Mouse (Mus musculus): ENCODE results near the gene Tnrc6b.
"Not testable (repeated sequence)": the region's sequence is repeated elsewhere in the genome, so short reads cannot be mapped to it uniquely, and the experiment has no call there.

Tnrc6b gene

DNA sequence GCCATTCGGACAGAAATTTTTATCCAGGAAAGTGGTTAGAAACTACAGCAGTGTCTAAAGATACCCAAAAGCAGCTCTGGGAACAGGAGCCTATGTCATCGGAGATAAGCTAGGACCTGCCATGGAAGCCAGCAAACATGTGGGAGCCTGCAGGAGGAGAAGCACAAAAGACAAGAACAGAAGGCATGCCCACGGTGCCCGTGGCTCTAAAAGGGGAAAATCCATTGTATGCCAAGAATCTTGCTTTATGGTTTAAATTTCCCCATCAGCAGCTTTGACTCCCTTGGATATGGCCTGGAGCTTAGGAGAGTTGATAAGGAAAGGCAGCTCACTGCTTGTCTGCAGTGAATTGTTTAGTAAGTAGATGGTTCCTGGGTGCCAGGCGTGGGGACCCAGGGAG lies 8.2 kb upstream of the Tnrc6b start:
- no peak for DNase-seq

DNA sequence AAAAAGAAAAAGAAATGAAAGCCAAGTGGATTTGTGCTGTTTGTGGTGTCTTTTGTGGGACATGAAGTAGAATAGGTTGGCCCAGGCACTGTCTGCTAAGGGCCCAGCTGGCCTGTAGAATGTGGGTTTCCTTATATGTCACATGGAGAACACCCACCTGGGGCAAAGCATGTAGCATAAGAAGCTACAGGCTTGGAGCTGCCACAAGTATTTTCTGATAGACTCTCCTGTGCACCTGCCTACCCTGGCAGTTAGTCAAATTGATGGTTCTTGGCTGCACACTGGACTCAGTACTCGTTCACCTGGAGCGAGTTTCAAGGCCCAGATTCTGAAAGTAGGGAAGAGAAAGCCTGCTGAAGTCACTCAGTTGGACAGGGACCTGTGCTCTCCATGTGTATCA lies 7.6 kb upstream of the Tnrc6b start:
- no peak for DNase-seq

DNA sequence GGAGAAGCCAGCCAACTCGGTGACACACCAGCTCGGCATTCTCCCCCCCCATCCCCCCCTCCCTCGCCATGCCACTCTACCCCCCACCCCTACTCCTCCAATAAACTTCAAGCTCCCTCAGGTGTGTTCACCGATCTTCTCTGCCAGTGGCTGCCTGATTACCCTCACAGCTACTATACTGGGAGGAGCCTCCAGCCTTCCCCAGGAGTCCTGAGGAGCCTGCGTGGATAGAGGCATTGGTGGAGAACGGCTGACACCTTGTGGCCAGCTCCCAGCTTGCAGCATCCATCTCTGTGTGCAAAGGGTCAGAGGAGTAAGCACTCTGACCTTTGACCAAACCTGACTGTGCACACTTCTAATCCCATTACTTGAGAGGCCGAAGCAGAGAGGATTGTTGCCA lies 6.8 kb upstream of the Tnrc6b start:
- DNase-seq, result peak; percentile 80

DNA sequence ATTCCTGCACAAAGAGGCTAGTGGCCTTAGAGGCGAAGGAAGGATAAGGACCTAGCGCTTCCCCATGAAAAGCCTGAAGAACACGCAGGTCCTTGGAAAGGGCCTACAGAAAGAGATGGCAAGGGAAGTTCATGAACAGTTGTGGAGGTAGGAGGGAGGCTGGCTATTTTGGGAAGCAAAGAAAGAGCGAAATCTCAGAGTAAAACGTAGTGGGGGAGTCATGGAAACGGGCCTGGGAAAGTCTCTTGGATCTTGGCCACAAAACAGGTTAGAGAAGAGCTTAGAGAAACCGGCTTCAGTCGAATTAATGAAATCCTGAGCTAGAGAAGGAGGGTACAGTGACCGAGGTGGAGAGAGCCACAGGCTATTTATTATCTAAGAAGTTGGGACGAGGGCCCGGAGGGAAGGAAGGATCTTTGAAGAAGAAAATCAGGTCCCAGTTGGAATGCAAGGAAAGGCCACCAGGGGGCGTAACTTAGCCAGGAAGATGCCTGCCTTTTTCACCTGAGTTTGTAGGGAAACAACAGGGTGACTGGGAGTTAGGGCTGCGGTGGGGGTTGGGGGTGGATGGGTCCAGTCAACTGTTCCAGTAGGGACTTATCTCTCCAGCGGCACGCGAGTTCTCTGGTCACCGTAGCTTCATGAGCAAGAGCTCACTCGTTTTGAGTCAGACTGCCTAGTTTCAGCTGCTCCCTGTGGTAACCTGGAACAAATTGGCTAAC lies 5.1 kb upstream of the Tnrc6b start:
- peak; percentile 83 for DNase-seq

DNA sequence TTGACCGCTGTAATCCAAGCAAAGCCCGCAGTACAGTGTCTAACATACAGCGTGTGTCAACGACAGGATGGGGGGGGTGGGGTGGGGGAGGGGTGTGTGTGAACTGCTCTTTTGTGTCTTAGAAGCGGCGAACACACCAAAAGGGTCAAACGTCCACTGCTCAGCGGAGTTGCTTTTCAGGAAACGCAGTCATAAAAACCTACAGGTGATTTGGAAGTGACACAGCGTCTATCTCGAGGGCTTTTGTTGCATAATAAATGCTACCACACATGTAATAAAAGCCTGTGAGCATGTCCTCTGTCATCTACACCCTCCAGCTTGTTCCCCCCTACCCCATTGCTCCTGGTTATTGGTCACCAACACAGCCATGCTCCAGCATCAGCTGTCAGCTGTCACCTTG lies 4.5 kb upstream of the Tnrc6b start:
- no peak for DNase-seq

DNA sequence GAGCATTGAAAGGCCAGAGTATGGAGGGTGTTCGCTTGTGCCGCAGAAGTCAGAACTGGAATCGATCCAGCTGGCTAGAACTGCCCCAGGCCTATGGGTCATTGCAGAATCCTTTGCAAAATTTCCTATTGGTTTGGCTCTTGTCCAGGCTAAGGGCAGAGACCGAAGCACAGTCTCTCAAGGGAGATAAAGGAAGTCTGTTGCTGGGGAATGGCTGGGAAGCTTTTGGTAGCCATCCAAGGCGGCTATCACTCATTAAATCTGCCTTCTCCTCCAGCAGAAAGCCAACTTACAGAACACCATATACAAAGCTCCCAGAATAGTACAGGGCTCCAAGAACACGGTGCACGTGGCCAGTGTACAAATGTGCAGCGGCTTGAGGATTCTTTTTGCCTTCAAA lies 4.0 kb upstream of the Tnrc6b start:
- DNase-seq, result peak; percentile 25

DNA sequence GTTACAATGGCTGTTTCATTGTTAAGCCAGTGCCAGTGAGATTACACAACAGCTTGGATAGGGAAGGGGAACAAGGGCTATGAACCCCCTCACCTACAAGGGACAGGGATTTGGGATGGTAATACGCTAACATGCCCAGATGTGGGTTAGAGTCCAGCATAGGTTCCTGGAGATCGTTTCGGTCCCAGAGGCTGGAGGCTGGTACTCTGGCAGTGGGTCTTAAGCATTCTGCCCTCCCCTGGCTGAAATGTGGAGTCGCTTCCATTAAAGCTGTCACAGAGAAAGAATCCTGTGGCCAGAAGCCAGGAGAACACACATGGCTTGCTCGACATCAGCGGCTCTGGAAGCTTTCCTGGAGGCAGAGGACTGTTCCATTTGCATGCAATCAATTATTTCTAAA lies 1.5 kb upstream of the Tnrc6b start:
- DNase-seq, result no peak

DNA sequence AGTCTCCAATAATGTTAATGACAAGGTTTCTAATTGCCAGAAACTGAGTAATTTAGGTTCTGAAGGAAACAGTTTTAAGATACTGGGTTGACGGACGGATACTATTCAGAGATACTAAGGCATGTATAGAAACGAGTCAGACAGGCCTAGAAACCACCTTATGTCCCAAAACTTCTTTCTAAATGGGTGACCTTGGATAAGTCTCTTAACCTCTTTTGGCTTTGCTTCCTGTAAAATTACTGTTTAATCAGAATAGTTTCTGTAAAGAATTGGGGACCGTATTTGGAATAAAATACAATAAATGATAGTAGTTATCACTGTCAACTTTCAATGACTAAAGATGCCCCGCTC lies 881 bp upstream of the Tnrc6b start:
- no peak for DNase-seq

DNA sequence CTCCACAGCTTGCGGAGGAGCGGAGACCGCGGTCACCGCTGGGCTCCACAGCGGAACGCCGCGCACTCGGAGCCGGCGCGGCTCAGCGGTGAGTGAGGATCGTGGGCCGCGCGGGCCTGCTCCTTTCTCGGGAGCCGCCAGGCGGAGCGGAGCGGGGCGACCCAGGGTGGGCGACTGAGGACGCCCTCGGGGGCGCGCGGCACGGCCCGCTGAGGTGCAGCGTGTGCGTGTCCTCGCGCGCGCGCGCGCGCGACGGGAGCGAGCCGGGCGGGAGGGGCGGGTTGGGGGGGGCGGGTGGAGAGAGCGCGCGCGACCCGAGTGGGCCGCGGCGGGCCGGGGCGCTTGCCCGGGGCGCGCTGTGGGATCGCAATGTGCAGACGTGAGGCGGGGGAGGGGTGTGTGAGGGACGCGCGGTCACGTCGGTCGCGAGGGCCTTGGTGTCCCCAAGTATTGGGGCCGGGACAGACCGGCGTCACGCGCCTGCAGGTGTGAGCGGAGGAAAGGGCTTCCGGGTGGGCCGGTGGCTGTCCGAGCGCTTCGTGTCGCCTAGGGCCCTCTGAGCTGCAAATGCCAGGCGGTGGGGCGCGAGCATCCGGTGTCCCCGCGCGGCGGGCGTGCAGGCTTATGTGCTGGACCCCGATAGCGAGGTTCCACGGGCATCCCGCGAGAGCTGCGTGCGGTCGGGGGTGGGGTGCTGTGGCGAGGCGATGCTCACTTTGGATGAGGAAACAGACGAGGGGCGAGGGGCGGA lies 463 bp downstream of the Tnrc6b start:
- peak; percentile 54 for DNase-seq

DNA sequence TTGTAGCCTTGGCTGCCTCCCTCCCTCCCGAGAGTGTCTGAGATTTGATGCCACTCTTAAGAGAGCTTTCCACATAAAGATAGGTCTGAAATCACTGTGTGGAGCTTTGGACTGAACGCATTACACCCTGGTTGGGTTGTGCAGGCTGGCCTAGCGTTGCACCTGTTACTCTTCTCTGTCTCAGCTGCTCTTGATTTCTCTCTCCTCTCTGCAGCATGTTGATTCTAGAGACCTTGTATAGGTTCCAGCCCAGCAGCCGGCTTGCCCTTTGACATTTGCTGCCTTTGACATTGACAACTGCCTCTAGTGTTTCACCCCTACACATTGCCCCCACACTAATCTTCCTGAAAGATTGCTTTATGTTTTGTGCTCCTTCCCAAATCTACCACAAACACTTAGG lies 3.2 kb downstream of the Tnrc6b start:
- no peak for DNase-seq

DNA sequence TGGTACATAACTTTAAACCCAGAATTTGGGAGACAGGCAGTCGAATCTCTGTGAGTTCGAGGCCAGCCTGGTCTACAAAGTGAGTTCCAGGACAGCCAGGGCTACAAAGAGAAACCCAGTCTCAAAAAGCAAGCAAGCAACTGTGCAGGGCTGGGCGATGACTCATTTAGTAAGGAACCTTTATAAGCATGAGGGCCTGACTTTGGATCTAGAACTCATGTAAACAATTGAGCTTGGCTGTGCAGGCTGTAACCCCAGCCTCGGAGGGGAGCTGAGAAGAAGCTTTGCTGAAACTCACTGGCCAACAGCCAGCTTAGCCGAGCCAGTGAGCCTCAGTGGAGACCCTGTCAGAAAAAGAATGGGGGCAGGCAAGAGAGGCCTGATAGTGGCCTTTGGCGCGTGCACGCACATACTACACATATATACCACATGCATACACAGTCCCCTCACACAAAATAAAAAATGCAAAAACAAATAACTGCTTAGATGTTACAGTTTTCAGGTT lies 5.6 kb downstream of the Tnrc6b start:
- DNase-seq, result no peak

DNA sequence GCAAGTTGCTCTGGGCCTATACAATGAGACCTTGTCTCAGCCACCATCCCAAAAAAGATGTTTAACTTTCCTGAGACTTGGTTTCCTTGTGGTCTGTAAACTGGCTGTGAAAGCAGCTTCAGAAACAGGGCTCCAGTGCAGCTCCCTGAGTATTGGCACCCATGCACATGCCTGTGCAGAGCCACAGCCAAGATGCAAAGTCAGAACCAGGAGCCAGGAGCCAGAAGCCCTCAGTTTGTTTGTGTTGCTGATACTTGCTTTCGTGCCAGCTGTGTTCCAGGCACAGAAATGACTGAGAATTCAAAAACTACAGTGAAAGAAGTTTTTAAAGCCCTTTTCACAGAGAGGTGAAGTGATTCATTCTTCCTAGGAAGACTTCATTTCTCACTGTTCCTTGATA lies 6.3 kb downstream of the Tnrc6b start:
- no peak for DNase-seq

DNA sequence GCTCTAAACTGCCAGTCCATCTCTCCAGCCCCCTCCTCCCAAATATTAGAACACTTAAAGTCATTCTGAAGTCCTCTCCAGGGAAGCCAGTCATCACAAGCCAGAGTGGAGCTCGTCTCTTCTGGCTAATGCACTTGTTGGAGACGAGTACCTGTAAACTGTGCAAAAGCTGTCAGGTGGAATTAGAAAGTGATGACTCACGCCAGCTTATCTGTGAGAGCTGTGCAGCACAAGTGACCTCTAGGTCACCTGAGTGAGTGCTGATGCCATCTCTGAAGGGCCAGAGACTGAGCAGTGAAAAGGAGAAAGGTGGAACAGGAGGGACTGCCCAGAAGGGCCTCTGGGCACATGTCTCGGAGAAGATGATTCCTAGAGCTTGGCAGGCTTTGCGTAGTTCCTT lies 9.1 kb downstream of the Tnrc6b start:
- no peak for DNase-seq

DNA sequence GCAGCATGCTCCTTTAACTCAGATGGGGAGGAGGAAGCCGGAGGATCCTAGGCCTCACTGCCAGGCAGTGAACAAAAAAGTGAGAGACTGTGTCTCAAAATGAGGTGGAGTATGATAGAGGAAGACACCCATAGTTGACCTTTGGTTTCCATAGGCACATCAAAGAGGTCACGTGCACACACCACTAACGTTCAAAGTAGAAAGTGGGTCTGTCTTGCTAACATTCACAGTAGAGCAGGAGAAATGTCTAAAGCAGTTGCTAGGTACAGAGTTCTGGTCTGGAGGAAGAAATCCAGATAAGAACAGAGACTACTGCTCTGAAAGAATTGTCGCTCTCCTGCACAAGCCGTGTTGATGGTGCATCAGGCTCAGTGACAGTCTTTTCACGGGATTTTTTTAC lies 10.7 kb downstream of the Tnrc6b start:
- no peak for DNase-seq

DNA sequence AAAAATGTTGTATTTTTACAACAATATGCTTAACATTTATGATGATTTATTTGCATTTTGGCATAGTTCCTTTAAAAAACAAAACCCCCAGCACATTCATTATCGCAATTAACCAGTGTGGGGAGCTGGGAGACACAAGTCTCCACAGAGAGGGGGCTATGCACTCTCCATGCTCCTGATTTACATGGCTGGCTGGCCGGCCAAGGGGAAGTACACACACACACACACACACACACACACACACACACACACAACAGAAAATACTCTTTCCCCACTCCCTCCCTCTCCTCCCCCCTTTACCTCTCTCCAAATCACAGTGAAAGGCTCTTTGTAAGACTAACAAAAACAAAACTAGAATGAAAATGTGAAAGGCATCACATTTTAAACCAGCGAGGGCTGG lies 11.3 kb downstream of the Tnrc6b start:
- DNase-seq, result no peak

DNA sequence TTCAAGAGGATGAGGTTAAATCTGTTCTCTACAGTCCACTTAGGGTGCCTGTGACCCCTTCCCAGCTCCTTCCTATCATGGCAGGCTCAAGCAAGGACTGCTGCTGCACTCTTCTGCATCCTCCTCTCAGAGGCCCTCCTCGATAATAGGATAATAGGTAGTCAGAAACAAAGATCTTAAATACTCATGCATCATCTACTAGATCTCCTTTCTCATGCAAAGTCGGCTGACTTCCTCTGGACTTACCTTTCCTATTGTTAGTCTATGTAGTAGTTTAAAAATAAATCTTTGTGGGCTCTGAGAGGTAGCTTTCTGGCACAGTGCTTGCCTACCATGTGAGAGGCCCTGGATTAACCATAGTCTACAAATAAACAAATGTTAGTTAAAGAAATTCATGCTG lies 18.4 kb downstream of the Tnrc6b start:
- DNase-seq, result no peak

DNA sequence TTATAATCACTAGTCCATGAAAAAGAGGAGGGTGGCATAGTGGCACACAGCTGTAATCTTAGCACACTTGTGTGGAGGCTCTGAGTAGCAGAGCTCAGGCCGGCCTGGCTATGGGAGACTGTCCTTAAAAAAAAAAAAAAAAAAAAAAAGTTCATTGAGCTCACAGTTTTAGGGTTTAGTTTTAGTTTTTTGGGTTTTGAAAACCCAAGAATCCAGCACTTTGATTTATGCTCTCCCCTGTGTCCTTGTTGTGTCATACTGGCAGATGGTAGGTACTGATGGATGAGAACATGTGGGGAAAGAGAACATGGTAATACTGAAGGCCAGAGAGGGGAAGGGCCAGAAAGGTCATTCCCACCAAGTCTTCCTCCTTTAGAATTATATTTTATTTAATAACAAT lies 19.9 kb downstream of the Tnrc6b start:
- DNase-seq, result no peak

DNA sequence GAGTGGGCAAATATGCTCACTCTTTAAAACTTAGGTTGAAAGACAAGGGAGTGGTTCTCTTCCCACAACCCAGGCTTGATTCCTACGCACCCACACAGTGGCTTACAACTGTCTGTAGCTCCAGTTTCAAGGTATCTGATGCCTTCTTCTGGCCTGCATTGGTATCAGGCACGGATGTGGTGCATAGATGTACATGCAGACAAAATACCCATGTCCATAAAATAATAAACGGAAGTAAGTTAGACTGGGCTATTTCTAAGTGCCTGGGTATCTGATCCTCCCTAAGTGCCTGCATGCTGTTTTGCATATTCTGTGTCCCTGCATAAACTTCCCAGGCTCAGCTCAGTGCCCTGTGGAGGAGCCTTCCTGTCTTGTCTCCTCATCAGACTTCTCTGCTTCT lies 20.4 kb downstream of the Tnrc6b start:
- no peak for DNase-seq

DNA sequence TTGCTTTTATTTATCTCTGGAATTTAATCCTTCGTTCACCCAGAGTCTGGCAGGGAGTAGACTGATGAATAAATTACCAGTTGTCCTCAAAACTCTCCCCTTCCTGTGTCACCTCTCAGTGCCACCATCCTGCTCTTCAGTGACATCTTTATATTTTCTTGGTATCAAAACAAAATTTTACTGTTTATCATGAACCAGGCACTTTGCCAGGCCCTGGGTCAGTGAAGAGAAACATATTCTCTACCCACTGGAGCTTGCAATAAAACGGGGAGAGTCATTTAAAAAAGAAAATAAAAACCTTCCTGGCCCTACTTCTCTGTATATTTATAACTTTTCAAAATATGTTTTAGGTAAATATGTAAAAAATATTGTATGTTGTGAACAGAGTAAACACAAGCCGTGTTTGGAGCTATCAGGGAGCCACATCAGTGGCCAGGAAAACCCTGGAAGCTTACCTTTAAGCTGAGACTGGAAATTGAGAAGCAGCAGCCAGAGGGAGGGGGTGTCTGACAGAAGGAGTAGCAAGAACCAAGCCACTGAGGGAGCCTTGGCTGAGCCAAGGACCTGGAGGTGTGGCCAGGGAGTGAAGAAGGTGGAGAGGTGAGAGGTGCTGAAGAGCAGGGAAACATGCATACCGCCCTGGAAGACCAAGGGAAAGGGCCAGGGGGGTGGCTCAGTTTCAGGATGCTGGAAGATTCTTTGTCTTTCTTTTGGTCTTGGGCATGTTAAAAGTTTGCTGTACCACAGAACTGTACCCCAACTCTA lies 21.3 kb downstream of the Tnrc6b start:
- no peak for DNase-seq

DNA sequence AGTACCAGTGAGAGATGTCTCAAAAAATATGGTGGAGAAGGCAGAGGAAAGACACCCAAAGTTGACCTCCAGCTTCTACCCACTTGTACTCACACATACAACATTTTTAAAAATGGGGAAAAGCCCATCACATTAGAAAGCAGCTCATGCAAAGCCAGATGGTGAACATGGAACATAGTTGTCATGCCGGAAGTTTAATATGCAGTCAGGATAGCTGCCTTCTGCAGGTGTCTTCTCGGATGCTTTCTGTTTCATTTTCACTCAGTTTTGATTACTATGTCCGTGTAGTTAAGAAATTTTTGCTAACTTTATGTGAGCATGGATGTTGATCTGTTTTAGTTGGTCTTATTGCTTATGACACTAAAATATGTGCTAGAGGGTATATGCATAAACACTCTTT lies 24.2 kb downstream of the Tnrc6b start:
- DNase-seq, result no peak

DNA sequence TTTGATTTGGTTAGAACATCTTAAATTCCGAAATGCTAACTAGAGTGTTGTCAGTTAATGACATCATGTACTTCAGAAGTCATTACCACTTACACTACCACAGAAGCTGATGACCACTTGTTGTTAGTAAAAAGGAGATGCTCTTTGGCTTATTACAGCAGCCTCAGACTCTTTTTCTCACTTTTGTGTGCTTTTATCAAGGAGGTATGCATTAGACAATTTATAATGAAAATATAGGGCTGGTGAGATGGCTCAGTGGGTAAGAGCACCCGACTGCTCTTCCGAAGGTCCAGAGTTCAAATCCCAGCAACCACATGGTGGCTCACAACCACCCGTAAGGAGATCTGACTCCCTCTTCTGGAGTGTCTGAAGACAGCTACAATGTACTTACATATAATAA lies 24.6 kb downstream of the Tnrc6b start:
- not testable (repeated sequence) for DNase-seq

DNA sequence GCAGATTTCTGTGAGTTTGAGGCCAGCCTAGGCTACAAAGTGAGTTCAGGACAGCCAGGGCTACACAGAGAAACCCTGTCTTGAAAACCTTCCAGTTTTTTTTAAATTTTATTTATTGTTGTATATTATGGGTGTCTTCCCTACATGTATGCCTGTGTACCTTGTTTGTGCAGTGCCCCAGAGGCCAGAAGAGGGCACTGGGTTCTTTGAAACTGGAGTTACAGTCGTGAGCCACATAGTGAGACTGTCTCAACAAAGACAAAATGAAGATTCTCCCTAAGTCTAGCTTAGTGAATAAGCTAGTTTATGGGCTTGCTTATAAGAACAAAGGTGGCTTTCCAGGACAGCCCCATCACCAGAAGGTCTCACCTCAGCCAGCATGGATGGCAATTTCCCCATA lies 25.4 kb downstream of the Tnrc6b start:
- no peak for DNase-seq

DNA sequence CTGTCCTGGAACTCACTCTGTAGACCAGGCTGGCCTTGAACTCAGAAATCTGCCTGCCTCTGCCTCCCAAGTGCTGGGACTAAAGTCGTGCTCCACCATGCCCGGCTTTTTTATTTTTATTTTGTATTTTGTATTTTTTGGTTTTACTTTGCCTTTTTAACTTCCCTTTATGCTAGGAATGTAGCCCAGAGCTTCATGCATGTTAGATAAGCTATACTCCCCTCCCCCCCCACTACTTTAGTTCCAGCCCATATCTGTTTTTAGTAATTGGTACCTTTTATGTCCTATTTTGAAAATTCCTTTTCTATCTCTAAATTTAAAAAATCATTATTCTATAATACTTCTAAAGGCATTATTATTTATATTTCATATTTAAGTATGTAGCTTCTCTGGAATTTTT lies 27.1 kb downstream of the Tnrc6b start:
- DNase-seq, result no peak

DNA sequence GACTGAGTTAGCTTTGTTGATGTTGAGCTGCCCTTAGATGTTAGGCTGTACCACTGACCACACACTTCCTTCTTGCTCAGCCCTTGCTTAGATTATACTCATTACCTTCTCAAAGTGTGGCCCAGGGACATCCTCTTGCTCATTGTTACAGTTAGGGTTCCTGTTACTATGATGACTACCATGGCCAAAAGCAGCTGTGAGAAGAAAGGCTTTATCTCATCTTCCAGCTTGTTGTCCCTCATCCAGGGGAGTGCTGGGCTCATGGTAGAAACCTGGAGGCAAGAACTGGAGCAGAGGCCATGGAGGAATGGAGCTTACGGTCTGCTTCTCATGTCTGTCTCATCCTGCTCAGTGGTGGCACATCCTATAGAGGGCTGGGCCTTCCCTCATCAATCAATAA lies 28.9 kb downstream of the Tnrc6b start:
- DNase-seq, result no peak

All from right cerebral cortex, adult 18-20 months (tissue).